Mouse (Mus musculus) gastrocnemius, postnatal 10 days (tissue): ENCODE results near the gene Mettl8. TPM values are rescaled to one million over a fixed set of nuclear protein-coding genes. Genes with fewer than 3 reads are reported as not detected.

Experiments used
- DNase-seq: peaks from one replicate; pipeline ENCODE4 v3.0.0; 2021; ENCODE audit warnings: mixed read lengths
- total RNA-seq, 2 experiments: library from RNA; stranded (reverse); gene quantifications; 2 replicates each; pipeline ENCODE4 v1.2.3; 2021

The Mettl8 gene
- total RNA-seq, 2 experiments from 2014 or later, result 7.4 to 8.7 TPM

- DNase-seq, result no peak
Observed at GRCm38 (mm10) chr2:70989201-70990191, 65.9 kb downstream of the Mettl8 start.

GRCm38 (mm10) chr2:70978271-70978670, 77.1 kb downstream of the Mettl8 start:
- DNase-seq, result peak; percentile 26

GRCm38 (mm10) chr2:70974769-70975168, 80.6 kb downstream of the Mettl8 start:
- DNase-seq, result no peak

GRCm38 (mm10) chr2:70972795-70973518, 82.4 kb downstream of the Mettl8 start:
- DNase-seq, result no peak

GRCm38 (mm10) chr2:70970158-70970741, 85.1 kb downstream of the Mettl8 start:
- DNase-seq, result no peak

GRCm38 (mm10) chr2:70968305-70968704, 87.1 kb downstream of the Mettl8 start:
- no peak for DNase-seq

GRCm38 (mm10) chr2:70967216-70967615, 88.2 kb downstream of the Mettl8 start:
- DNase-seq, result no peak

GRCm38 (mm10) chr2:70964809-70965208, 90.6 kb downstream of the Mettl8 start:
- no peak for DNase-seq

GRCm38 (mm10) chr2:70962921-70963320, 92.5 kb downstream of the Mettl8 start:
- no peak for DNase-seq

GRCm38 (mm10) chr2:70961086-70961941, 94.1 kb downstream of the Mettl8 start:
- DNase-seq, result no peak

- DNase-seq, result no peak
Observed at GRCm38 (mm10) chr2:70960090-70960489, 95.3 kb downstream of the Mettl8 start.

- DNase-seq, result no peak
Observed at GRCm38 (mm10) chr2:70959337-70959736, 96.0 kb downstream of the Mettl8 start.

- no peak for DNase-seq
Observed at GRCm38 (mm10) chr2:70958536-70958935, 96.8 kb downstream of the Mettl8 start.

GRCm38 (mm10) chr2:70953616-70954015, 101.8 kb downstream of the Mettl8 start:
- no peak for DNase-seq

- no peak for DNase-seq
Observed at GRCm38 (mm10) chr2:70951944-70952343, 103.4 kb downstream of the Mettl8 start.

GRCm38 (mm10) chr2:70944511-70945305, 110.7 kb downstream of the Mettl8 start:
- DNase-seq, result no peak

- no peak for DNase-seq
Observed at GRCm38 (mm10) chr2:70940826-70941225, 114.6 kb downstream of the Mettl8 start.

GRCm38 (mm10) chr2:70938844-70939494, 116.4 kb downstream of the Mettl8 start:
- no peak for DNase-seq

GRCm38 (mm10) chr2:70934772-70935171, 120.6 kb downstream of the Mettl8 start:
- no peak for DNase-seq

- no peak for DNase-seq
Observed at GRCm38 (mm10) chr2:70933516-70933915, 121.9 kb downstream of the Mettl8 start.
